Mouse (Mus musculus) embryonic facial prominence, embryonic 11.5 days (tissue): ENCODE data around the gene Saysd1. TPM values are rescaled to one million over a fixed set of nuclear protein-coding genes. Genes with fewer than 3 reads are reported as not detected.

Experiments used
- ATAC-seq: fragments of 200-750 bp; cut with Nextera tagmentation; replicated peaks from 2 replicates; pipeline ENCODE4 v1.8.0; 2017; ENCODE audit warnings: low read depth; ENCODE audit not compliant: insufficient number of reproducible peaks, low FRiP score, low TSS enrichment
- DNase-seq: peaks from one replicate; pipeline ENCODE4 v3.0.0-alpha.2; 2015; ENCODE audit warnings: low spot score
- H3K27ac ChIP-seq: fragments of 300-500 bp; sonication (generic); replicated peaks from 2 replicates; pipeline ENCODE4 v1.5.1; 2014; ENCODE audit warnings: mild to moderate bottlenecking, low read depth, low read length, control low read depth
- H3K27me3 ChIP-seq: fragments of 300-500 bp; sonication (generic); 2 replicates; pipeline ENCODE4 v1.6.1; 2014; ENCODE audit warnings: mild to moderate bottlenecking, low read length, moderate library complexity, mixed read lengths; ENCODE audit not compliant: control insufficient read depth, insufficient read depth
- H3K36me3 ChIP-seq: fragments of 300-500 bp; sonication (generic); replicated peaks from 2 replicates; pipeline ENCODE4 v1.6.1; 2014; ENCODE audit warnings: low read depth, mild to moderate bottlenecking, low read length, moderate library complexity, mixed read lengths; ENCODE audit not compliant: control insufficient read depth, insufficient read depth
- H3K4me1 ChIP-seq: fragments of 300-500 bp; sonication (generic); 2 replicates; pipeline ENCODE4 v1.6.1; 2014; ENCODE audit warnings: low read length, mixed read lengths; ENCODE audit not compliant: control insufficient read depth, insufficient read depth
- H3K4me2 ChIP-seq: fragments of 300-500 bp; sonication (generic); 2 replicates; pipeline ENCODE4 v1.6.1; 2014; ENCODE audit warnings: low read depth, mild to moderate bottlenecking, control low read depth, low read length, moderate library complexity
- H3K4me3 ChIP-seq: fragments of 300-500 bp; sonication (generic); 2 replicates; pipeline ENCODE4 v1.5.1; 2014; ENCODE audit warnings: low read depth, low read length, control low read depth
- H3K9ac ChIP-seq: fragments of 300-500 bp; sonication (generic); replicated peaks from 2 replicates; pipeline ENCODE4 v1.6.1; 2014; ENCODE audit warnings: mild to moderate bottlenecking, control low read depth, low read length
- H3K9me3 ChIP-seq: fragments of 300-500 bp; sonication (generic); replicated peaks from 2 replicates; pipeline ENCODE4 v1.6.1; 2016; ENCODE audit warnings: mild to moderate bottlenecking, low read length, inconsistent platforms, mixed read lengths; ENCODE audit not compliant: control insufficient read depth
- WGBS: fragments of 180-500 bp; shearing (Covaris S2); extraction: QIAGEN DNeasy Blood & Tissue Kit; methylation state at CpG from one replicate; pipeline ENCODE4 v1.1.7; 2014; 5-methylcytosine and 5-hydroxymethylcytosine counted together
- polyA plus RNA-seq: library from polyadenylated mRNA; unstranded; fragments of >200 nt; fragmentation: Nextera tagmentation; extraction: Ambion mirVana; gene quantifications from 2 replicates; pipeline ENCODE4 v1.2.1, GENCODE M21; 2014

Gene Saysd1
- polyA plus RNA-seq, 1 experiment from 2014 or later: 10.1 TPM

- H3K4me2 ChIP-seq: no peak overlapping the region
- DNase-seq: no peak
- H3K36me3 ChIP-seq: no peaks in the 10 kb centered on the region
- H3K9me3 ChIP-seq: no peaks in the 10 kb centered on the region
- ATAC-seq: no peak
- no peak overlapping the region for H3K4me3 ChIP-seq
- H3K27ac ChIP-seq: no peak overlapping the region
- no peaks in the 10 kb centered on the region for H3K4me1 ChIP-seq
- H3K9ac ChIP-seq: no peak overlapping the region
- WGBS: 72% methylated on average over 5 of the region's 5 CpGs
- H3K27me3 ChIP-seq: no peaks in the 10 kb centered on the region
These were observed 43.4 kb downstream of the Saysd1 start for GRCm38 (mm10) chr14:20094942-20095341.

- Histone ChIP-seq H3K9ac (no peak overlapping the region), H3K36me3 (no peaks in the 10 kb centered on the region), H3K27me3 (no peaks in the 10 kb centered on the region), H3K4me3 (no peak overlapping the region), H3K27ac (no peak overlapping the region), H3K9me3 (no peaks in the 10 kb centered on the region), H3K4me2 (no peak overlapping the region), H3K4me1 (no peaks in the 10 kb centered on the region)
- no peak for ATAC-seq
- DNase-seq: peak; percentile 85
- WGBS: 18% methylated on average over 7 of the region's 7 CpGs
These were observed 44.8 kb downstream of the Saysd1 start for GRCm38 (mm10) chr14:20093493-20093892.

GRCm38 (mm10) chr14:20084335-20084734, 54.0 kb downstream of the Saysd1 start:
- Histone ChIP-seq H3K27me3 (no peaks in the 10 kb centered on the region), H3K27ac (no peak overlapping the region), H3K36me3 (no peaks in the 10 kb centered on the region), H3K9ac (no peak overlapping the region), H3K4me2 (no peak overlapping the region), H3K4me1 (no peaks in the 10 kb centered on the region), H3K9me3 (no peaks in the 10 kb centered on the region), H3K4me3 (no peak overlapping the region)
- DNase-seq: no peak
- no peak for ATAC-seq

GRCm38 (mm10) chr14:20082536-20083325, 55.6 kb downstream of the Saysd1 start:
- Histone ChIP-seq H3K4me1 (no peaks in the 10 kb centered on the region), H3K9me3 (no peaks in the 10 kb centered on the region), H3K36me3 (no peaks in the 10 kb centered on the region), H3K4me2 (peak overlapping the region; percentile 75), H3K27me3 (no peaks in the 10 kb centered on the region), H3K27ac (peak overlapping the region; percentile 95), H3K4me3 (peak overlapping the region; percentile 48), H3K9ac (peak overlapping the region; percentile 83)
- WGBS: 2% methylated on average over 56 of the region's 56 CpGs
- peak; percentile 95 for DNase-seq
- ATAC-seq: peak; percentile 99

GRCm38 (mm10) chr14:20081937-20082533, 56.3 kb downstream of the Saysd1 start:
- peak overlapping the region; percentile 48 for H3K4me3 ChIP-seq
- no peaks in the 10 kb centered on the region for H3K36me3 ChIP-seq
- H3K27ac ChIP-seq: peak overlapping the region; percentile 95
- no peaks in the 10 kb centered on the region for H3K4me1 ChIP-seq
- peak overlapping the region; percentile 83 for H3K9ac ChIP-seq
- ATAC-seq (no peak), DNase-seq (no peak)
- H3K27me3 ChIP-seq: no peaks in the 10 kb centered on the region
- no peaks in the 10 kb centered on the region for H3K9me3 ChIP-seq
- H3K4me2 ChIP-seq: peak overlapping the region; percentile 75
- WGBS: 77% methylated on average over 5 of the region's 5 CpGs

- DNase-seq (no peak), ATAC-seq (no peak)
- Histone ChIP-seq H3K4me2 (no peak overlapping the region), H3K27ac (no peak overlapping the region), H3K36me3 (no peaks in the 10 kb centered on the region), H3K9me3 (no peaks in the 10 kb centered on the region), H3K27me3 (no peaks in the 10 kb centered on the region), H3K9ac (no peak overlapping the region), H3K4me1 (no peaks in the 10 kb centered on the region), H3K4me3 (no peak overlapping the region)
- WGBS: 75% methylated on average over 1 of the region's 1 CpGs
These were observed 57.2 kb downstream of the Saysd1 start for GRCm38 (mm10) chr14:20081084-20081483.

- 83% methylated on average over 6 of the region's 6 CpGs for WGBS
These were observed 61.2 kb downstream of the Saysd1 start for GRCm38 (mm10) chr14:20077181-20077580.

GRCm38 (mm10) chr14:20075544-20075943, 62.8 kb downstream of the Saysd1 start:
- 92% methylated on average over 7 of the region's 7 CpGs for WGBS
- ATAC-seq: no peak
- H3K36me3 ChIP-seq: no peaks in the 10 kb centered on the region

More at GRCm38 (mm10) chr14:20077181-20077580, 61.2 kb downstream of the Saysd1 start:
- no peaks in the 10 kb centered on the region for H3K9me3 ChIP-seq
- no peaks in the 10 kb centered on the region for H3K36me3 ChIP-seq
- no peak overlapping the region for H3K27ac ChIP-seq
- no peak for ATAC-seq
- H3K4me1 ChIP-seq: no peaks in the 10 kb centered on the region
- no peak overlapping the region for H3K9ac ChIP-seq
- no peaks in the 10 kb centered on the region for H3K27me3 ChIP-seq
- DNase-seq: no peak
- no peak overlapping the region for H3K4me2 ChIP-seq
- H3K4me3 ChIP-seq: no peak overlapping the region

More at GRCm38 (mm10) chr14:20075544-20075943, 62.8 kb downstream of the Saysd1 start:
- Histone ChIP-seq H3K4me2 (no peak overlapping the region), H3K27me3 (no peaks in the 10 kb centered on the region), H3K9ac (no peak overlapping the region), H3K4me1 (no peaks in the 10 kb centered on the region), H3K4me3 (no peak overlapping the region), H3K27ac (no peak overlapping the region), H3K9me3 (no peaks in the 10 kb centered on the region)
- no peak for DNase-seq
